Mouse (Mus musculus) liver, postnatal 0 days (tissue): ENCODE measurements at regions not wholly inside any gene's neighbourhood (a gene's known extent, or its start where the extent isn't known, plus 50 kb on each side); places are given as distances from the start of the nearest gene placed in this dataset.

Source experiments
- CTCF ChIP-seq: sonication (generic); IDR thresholded peaks from 2 replicates; pipeline ENCODE4 v1.5.1; 2016; ENCODE audit warnings: antibody characterized with exemption, low read depth
- EP300 ChIP-seq: IDR thresholded peaks from 2 replicates; pipeline ENCODE4 v1.6.1; 2016; ENCODE audit warnings: antibody characterized with exemption, low read depth, mild to moderate bottlenecking

DNA sequence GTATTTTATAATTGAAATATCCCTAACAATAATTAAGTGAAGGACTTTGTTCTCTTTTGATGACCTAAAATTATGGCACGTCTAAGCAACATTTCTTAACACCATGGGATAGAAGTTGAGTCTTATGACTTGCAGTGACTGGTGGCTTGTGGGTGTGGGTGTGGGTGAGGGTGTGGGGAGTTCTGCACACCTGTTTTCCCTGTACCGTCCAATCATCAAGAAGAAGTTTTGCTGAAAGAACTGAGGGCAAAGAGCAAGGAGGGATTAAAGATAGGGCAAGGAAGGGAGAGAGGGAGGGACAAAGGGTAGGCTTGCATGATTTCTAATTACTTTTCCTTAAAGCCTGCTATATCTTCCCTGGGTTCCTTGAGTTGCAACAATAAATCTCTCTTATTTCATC, 278.5 kb upstream of the Slc30a5 start:
- no peak for TF ChIP-seq CTCF
- no peak for TF ChIP-seq EP300
